ENCODE assay signal across 8 mouse cellular contexts in genomic region chr16:37787558-37788194, GRCm38 (mm10). TPM values are rescaled to one million over a fixed set of nuclear protein-coding genes. Genes with fewer than 3 reads are reported as not detected.
DNase-seq lines count a peak whose midpoint lies in the region; ATAC-seq and TF ChIP-seq lines count a peak whose summit lies in the region.

No protein-coding gene starts in this region.

- H3K4me1 ChIP-seq in limb, embryonic 12.5 days (replicated peaks), result peaks cover 67% of the 10 kb centered on the region

- peak overlapping the region; percentile 78 for H3K27ac ChIP-seq in gastrocnemius, adult 2 months
- peak overlapping the region; percentile 91 for H3K27ac ChIP-seq in limb, embryonic 12.5 days

- H3K9ac ChIP-seq in limb, embryonic 12.5 days (replicated peaks), result 0 out of 2 replicates have a peak overlapping the region, but pooled peaks have one; percentile 40

- H3K9me3 ChIP-seq in limb, embryonic 12.5 days, result no peaks in the 10 kb centered on the region

- peak overlapping the region; percentile 43 for H3K4me3 ChIP-seq in gastrocnemius, adult 2 months
- no peak overlapping the region for H3K4me3 ChIP-seq in limb, embryonic 12.5 days (replicated peaks)

- WGBS in limb, embryonic 12.5 days, result 51% methylated on average over 9 of the region's 9 CpGs

- intact Hi-C loops in gastrocnemius, adult 2 months (cut with DNase I), result no loop called here

- H3K27me3 ChIP-seq in limb, embryonic 12.5 days, result no peaks in the 10 kb centered on the region

- DNase-seq in gastrocnemius, adult 2 months, result no peak
- no peak for DNase-seq in gastrocnemius, postnatal 4 days (ENCODE audit: low spot score in 2 of 2)
- DNase-seq in retina, postnatal 1 day, result peak; percentile 46
- no peak for DNase-seq in retina, embryonic 14.5 days (ENCODE audit: low spot score)
- no peak for DNase-seq in urinary bladder, adult 18-20 months (ENCODE audit: low spot score in 2 of 2)
- DNase-seq in adrenal gland, adult 18-20 months (ENCODE audit: low spot score in 2 of 2), result no peak
- DNase-seq in B cell, adult 2 months, result no peak

- peaks cover 70% of the 10 kb centered on the region for H3K36me3 ChIP-seq in limb, embryonic 12.5 days

- no peak for ATAC-seq in limb, embryonic 12.5 days (ENCODE audit: insufficient number of reproducible peaks, insufficient read depth, low FRiP score, low TSS enrichment, low read depth)

- H3K4me2 ChIP-seq in limb, embryonic 12.5 days, result peak overlapping the region; percentile 23

- TF ChIP-seq CTCF in gastrocnemius, adult 2 months (IDR thresholded peaks at IDR 0.05), result no peak

RNA-seq across cellular contexts. Expression of gene Fstl1, which starts 11.0 kb away (rescaled TPM):
- 10 to 100 TPM; 30.2 to 54.1 TPM for total RNA-seq in gastrocnemius, adult 2 months (2021)
- 100 to 1,000 TPM; 710 to 767 TPM for total RNA-seq in gastrocnemius, postnatal 4 days (2021)
- polyA plus RNA-seq in limb, embryonic 12.5 days (2016; fragmentation: Nextera tagmentation; extraction: Ambion mirVana), result 385 and 432 TPM in 2 replicates
- 10 to 100 TPM; 27.9 to 57.9 TPM for total RNA-seq in adrenal gland, adult 18-20 months (2021)

Comparison
In these comparisons a context has a peak if more than half of its experiments do, and no peak if none do; other contexts are left out.
1. RNA of gene Fstl1, which starts 11.0 kb away (total RNA-seq): 710 to 767 TPM in gastrocnemius, postnatal 4 days; 27.9 to 57.9 TPM in adrenal gland, adult 18-20 months and 30.2 to 54.1 TPM in gastrocnemius, adult 2 months; every median in the first group is over 10 times any median in the second.